Mouse (Mus musculus) small intestine, adult 2 months (tissue): ENCODE data around the gene Rtn2. TPM values are rescaled to one million over a fixed set of nuclear protein-coding genes. Genes with fewer than 3 reads are reported as not detected.

Experiments
- H3K27ac ChIP-seq: fragments of 200-500 bp; 2 replicates; pipeline ENCODE4 v1.5.1; 2012; ENCODE audit warnings: low read depth, low read length, control low read depth, inconsistent platforms; ENCODE audit not compliant: insufficient read depth
- H3K27me3 ChIP-seq: fragments of 200-500 bp; 2 replicates; pipeline ENCODE4 v1.6.1; 2012; ENCODE audit warnings: mild to moderate bottlenecking, moderate library complexity, low read length, inconsistent platforms; ENCODE audit not compliant: control insufficient read depth, insufficient read depth
- H3K36me3 ChIP-seq: fragments of 200-500 bp; 2 replicates; pipeline ENCODE4 v1.6.1; 2012; ENCODE audit warnings: mild to moderate bottlenecking, low read length, control low read depth, inconsistent platforms; ENCODE audit not compliant: control insufficient read depth, insufficient read depth
- H3K4me1 ChIP-seq: fragments of 200-500 bp; 2 replicates; pipeline ENCODE4 v1.6.1; 2012; ENCODE audit warnings: low read length, inconsistent platforms, mixed read lengths; ENCODE audit not compliant: control insufficient read depth, insufficient read depth, insufficient read length
- H3K4me3 ChIP-seq: fragments of 200-500 bp; 2 replicates; pipeline ENCODE4 v1.5.1; 2012; ENCODE audit warnings: low read depth, mild to moderate bottlenecking, control low read depth, inconsistent platforms, low read length, moderate library complexity
- CTCF ChIP-seq: fragments of 200-500 bp; IDR thresholded peaks from 2 replicates; pipeline ENCODE4 v1.5.1; 2012; ENCODE audit warnings: low read depth, mild to moderate bottlenecking, control low read depth, inconsistent platforms, low read length, moderate library complexity, mixed read lengths; ENCODE audit not compliant: insufficient replicate concordance, insufficient read length; ENCODE audit errors: extremely low read depth
- POLR2A ChIP-seq: fragments of 200-500 bp; IDR thresholded peaks from 2 replicates; pipeline ENCODE4 v1.6.1; 2012; ENCODE audit warnings: low read depth, mild to moderate bottlenecking, control low read depth, inconsistent platforms, low read length, moderate library complexity
- WGBS: fragments of 180-500 bp; shearing (Covaris S2); methylation state at CpG from one replicate; pipeline ENCODE4 v1.1.7; 2018; 5-methylcytosine and 5-hydroxymethylcytosine counted together
- polyA plus RNA-seq: library from polyadenylated mRNA; depleted of rRNA; stranded (reverse); fragments of >200 nt; gene quantifications from 2 replicates; pipeline ENCODE4 v1.2.3, GENCODE M21; 2012

The Rtn2 gene
- polyA plus RNA-seq, 1 experiment, result 11.7 TPM

DNA sequence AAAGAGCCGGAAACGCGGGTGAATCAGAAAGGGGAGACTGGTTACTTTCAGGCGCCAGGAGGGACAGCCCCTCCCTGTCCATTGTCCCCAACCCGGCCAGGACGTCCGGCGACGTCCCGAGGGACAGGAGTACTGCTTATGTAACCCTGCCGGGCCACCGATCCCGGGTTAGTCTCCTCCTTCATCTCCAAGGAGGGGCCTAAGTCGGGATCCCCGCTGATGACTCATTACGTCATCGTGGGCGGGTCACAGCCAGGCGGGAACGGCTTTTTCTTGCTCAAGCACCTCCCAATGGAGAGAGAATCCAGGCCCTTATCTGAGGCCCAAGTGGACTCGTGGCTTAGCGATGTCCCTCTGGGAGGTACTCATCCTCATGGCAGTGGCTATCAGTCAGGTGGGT is 44.7 kb downstream of the Rtn2 start:
- TF ChIP-seq POLR2A (no peak), CTCF (no peak)
- peaks cover 12% of the 10 kb centered on the region for H3K4me1 ChIP-seq
- no peaks in the 10 kb centered on the region; the same call in 1 of the 2 replicates for H3K27me3 ChIP-seq
- no peaks in the 10 kb centered on the region for H3K36me3 ChIP-seq
- peak overlapping the region; percentile 57 for H3K4me3 ChIP-seq
- 2% methylated on average over 22 of the region's 22 CpGs for WGBS
- H3K27ac ChIP-seq, result peak overlapping the region; percentile 80

GRCm38 (mm10) chr7:19327782-19328181 is 45.4 kb downstream of the Rtn2 start:
- no peak overlapping the region for H3K4me3 ChIP-seq
- TF ChIP-seq CTCF, result no peak
- TF ChIP-seq POLR2A, result no peak
- H3K4me1 ChIP-seq, result peaks cover 12% of the 10 kb centered on the region
- H3K36me3 ChIP-seq, result no peaks in the 10 kb centered on the region
- 45% methylated on average over 5 of the region's 5 CpGs for WGBS
- 0 out of 2 replicates have a peak, but pooled peaks cover 2% of the 10 kb centered on the region for H3K27me3 ChIP-seq
- H3K27ac ChIP-seq, result no peak overlapping the region

DNA sequence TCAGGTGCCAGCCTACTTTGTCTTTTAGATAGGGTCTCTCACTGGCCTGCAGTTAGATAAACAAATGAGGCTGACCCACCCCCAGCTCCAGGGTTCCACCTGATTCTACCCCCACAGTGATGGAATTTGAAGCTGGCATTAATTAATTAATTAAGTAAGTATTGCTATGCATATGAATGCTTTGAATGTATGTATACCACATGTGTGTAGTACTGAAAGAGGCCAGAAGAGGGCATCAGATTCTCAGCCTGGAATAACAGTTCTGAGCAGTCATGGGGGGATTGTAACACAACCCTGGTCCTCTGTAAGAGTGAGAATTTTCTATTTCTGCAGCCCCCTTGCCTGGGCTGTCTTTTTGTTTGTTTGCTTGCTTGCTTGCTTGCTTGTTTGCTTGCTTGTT is 46.0 kb downstream of the Rtn2 start:
- H3K27ac ChIP-seq, result no peak overlapping the region
- no peak overlapping the region for H3K4me3 ChIP-seq
- no peak for TF ChIP-seq POLR2A
- no peak for TF ChIP-seq CTCF
- 0 out of 2 replicates have a peak, but pooled peaks cover 3% of the 10 kb centered on the region for H3K27me3 ChIP-seq
- H3K36me3 ChIP-seq, result no peaks in the 10 kb centered on the region
- peaks cover 15% of the 10 kb centered on the region for H3K4me1 ChIP-seq

GRCm38 (mm10) chr7:19331910-19332309 is 49.5 kb downstream of the Rtn2 start:
- Histone ChIP-seq H3K4me3 (no peak overlapping the region), H3K27me3 (0 out of 2 replicates have a peak, but pooled peaks cover 3% of the 10 kb centered on the region), H3K4me1 (peaks cover 11% of the 10 kb centered on the region), H3K36me3 (no peaks in the 10 kb centered on the region), H3K27ac (no peak overlapping the region)
- TF ChIP-seq POLR2A, result no peak
- no peak for TF ChIP-seq CTCF
- 71% methylated on average over 2 of the region's 2 CpGs for WGBS

GRCm38 (mm10) chr7:19332709-19333352 is 50.4 kb downstream of the Rtn2 start:
- Histone ChIP-seq H3K27ac (0 out of 2 replicates have a peak overlapping the region, but pooled peaks have one; percentile 27), H3K4me1 (peaks cover 4% of the 10 kb centered on the region; the same call in 1 of the 2 replicates), H3K4me3 (peak overlapping the region; percentile 64), H3K36me3 (no peaks in the 10 kb centered on the region), H3K27me3 (0 out of 2 replicates have a peak, but pooled peaks cover 3% of the 10 kb centered on the region)
- under 1% methylated on average over 52 of the region's 52 CpGs for WGBS
- TF ChIP-seq CTCF (no peak), POLR2A (no peak)

GRCm38 (mm10) chr7:19335583-19335982 is 53.2 kb downstream of the Rtn2 start:
- 40% methylated on average over 3 of the region's 3 CpGs for WGBS
- peaks cover 3% of the 10 kb centered on the region; the same call in 1 of the 2 replicates for H3K4me1 ChIP-seq
- TF ChIP-seq CTCF, result no peak
- TF ChIP-seq POLR2A, result no peak
- no peaks in the 10 kb centered on the region for H3K36me3 ChIP-seq
- 0 out of 2 replicates have a peak, but pooled peaks cover 3% of the 10 kb centered on the region for H3K27me3 ChIP-seq
- no peak overlapping the region for H3K4me3 ChIP-seq
- no peak overlapping the region for H3K27ac ChIP-seq

- H3K4me3 ChIP-seq, result no peak overlapping the region
- TF ChIP-seq CTCF (no peak), POLR2A (no peak)
- H3K27ac ChIP-seq, result no peak overlapping the region
- peaks cover 8% of the 10 kb centered on the region for H3K27me3 ChIP-seq
- no peaks in the 10 kb centered on the region for H3K36me3 ChIP-seq
- WGBS, result 55% methylated on average over 10 of the region's 10 CpGs
- H3K4me1 ChIP-seq, result peaks cover 8% of the 10 kb centered on the region
Measured at GRCm38 (mm10) chr7:19337122-19337521, 54.7 kb downstream of the Rtn2 start.
